Mouse (Mus musculus) lung, postnatal 0 days (tissue): ENCODE measurements around the gene Dkkl1. TPM values are rescaled to one million over a fixed set of nuclear protein-coding genes. Genes with fewer than 3 reads are reported as not detected.

Experiments used
- ATAC-seq: fragments of 200-750 bp; cut with Nextera tagmentation; 2 replicates; pipeline ENCODE4 v1.8.0; 2017; ENCODE audit warnings: moderate library complexity
- DNase-seq: peaks from one replicate; pipeline ENCODE4 v3.0.0-alpha.2; 2016; ENCODE audit warnings: low spot score
- H3K27ac ChIP-seq: fragments of 300-500 bp; sonication (generic); 2 replicates; pipeline ENCODE4 v1.5.1; 2014; ENCODE audit warnings: antibody characterized with exemption, mild to moderate bottlenecking, low read length, mixed read lengths
- H3K27me3 ChIP-seq: fragments of 300-500 bp; sonication (generic); replicated peaks from 2 replicates; pipeline ENCODE4 v1.6.1; 2014; ENCODE audit warnings: low read length, mixed read lengths; ENCODE audit not compliant: insufficient read depth
- H3K36me3 ChIP-seq: fragments of 300-500 bp; sonication (generic); 2 replicates; pipeline ENCODE4 v1.6.1; 2014; ENCODE audit warnings: low read length, mixed read lengths; ENCODE audit not compliant: insufficient read depth
- H3K4me1 ChIP-seq: fragments of 300-500 bp; sonication (generic); 2 replicates; pipeline ENCODE4 v1.6.1; 2014; ENCODE audit warnings: antibody characterized with exemption, low read depth, low read length, mixed read lengths; ENCODE audit not compliant: insufficient read depth
- H3K4me2 ChIP-seq: fragments of 300-500 bp; sonication (generic); replicated peaks from 2 replicates; pipeline ENCODE4 v1.6.1; 2014; ENCODE audit warnings: low read depth, mild to moderate bottlenecking, low read length, moderate library complexity, mixed read lengths
- H3K4me3 ChIP-seq: fragments of 300-500 bp; sonication (generic); 2 replicates; pipeline ENCODE4 v1.5.1; 2014; ENCODE audit warnings: low read depth, low read length
- H3K9ac ChIP-seq: fragments of 300-500 bp; sonication (generic); replicated peaks from 2 replicates; pipeline ENCODE4 v1.6.1; 2014; ENCODE audit warnings: low read depth, mild to moderate bottlenecking
- H3K9me3 ChIP-seq: fragments of 300-500 bp; sonication (generic); 2 replicates; pipeline ENCODE4 v1.6.1; 2016; ENCODE audit warnings: low read length, mixed read lengths
- CTCF ChIP-seq: IDR thresholded peaks from 2 replicates; pipeline ENCODE4 v1.5.1; 2016; ENCODE audit warnings: antibody characterized with exemption, mild to moderate bottlenecking
- EP300 ChIP-seq: IDR thresholded peaks from 2 replicates; pipeline ENCODE4 v1.6.1; 2016; ENCODE audit warnings: antibody characterized with exemption, mild to moderate bottlenecking, control low read depth
- WGBS: fragments of 180-500 bp; shearing (Covaris S2); extraction: QIAGEN DNeasy Blood & Tissue Kit; methylation state at CpG from one replicate; pipeline ENCODE4 v1.1.7; 2014; 5-methylcytosine and 5-hydroxymethylcytosine counted together
- polyA plus RNA-seq: library from polyadenylated mRNA; unstranded; fragments of >200 nt; fragmentation: Nextera tagmentation; extraction: Ambion mirVana; gene quantifications from 2 replicates; pipeline ENCODE4 v1.2.1, GENCODE M21; 2015

Gene Dkkl1
- polyA plus RNA-seq, 1 experiment from 2014 or later, result 1.1 TPM

GRCm38 (mm10) chr7:45168656-45169055 is 43.3 kb downstream of the Dkkl1 start:
- Histone ChIP-seq H3K9me3 (no peaks in the 10 kb centered on the region; the same call in 1 of the 2 replicates), H3K36me3 (no peaks in the 10 kb centered on the region), H3K27ac (no peak overlapping the region), H3K4me2 (no peak overlapping the region), H3K4me1 (no peaks in the 10 kb centered on the region), H3K4me3 (no peak overlapping the region), H3K27me3 (peaks cover 62% of the 10 kb centered on the region), H3K9ac (no peak overlapping the region)
- 11% methylated on average over 24 of the region's 24 CpGs for WGBS
- no peak for ATAC-seq
- TF ChIP-seq EP300 (no peak), CTCF (no peak)
- no peak for DNase-seq

- Histone ChIP-seq H3K4me1 (no peaks in the 10 kb centered on the region), H3K9me3 (no peaks in the 10 kb centered on the region; the same call in 1 of the 2 replicates), H3K27me3 (peaks cover 67% of the 10 kb centered on the region), H3K36me3 (no peaks in the 10 kb centered on the region), H3K9ac (no peak overlapping the region), H3K4me3 (no peak overlapping the region), H3K27ac (no peak overlapping the region), H3K4me2 (no peak overlapping the region)
- 4% methylated on average over 19 of the region's 19 CpGs for WGBS
- no peak for DNase-seq
- TF ChIP-seq CTCF (no peak), EP300 (no peak)
- no peak for ATAC-seq
Observed at GRCm38 (mm10) chr7:45167761-45168445, 44.0 kb downstream of the Dkkl1 start.

- H3K27me3 ChIP-seq, result peaks cover 69% of the 10 kb centered on the region
- no peaks in the 10 kb centered on the region; the same call in 1 of the 2 replicates for H3K9me3 ChIP-seq
- no peak overlapping the region for H3K27ac ChIP-seq
- WGBS, result 24% methylated on average over 9 of the region's 10 CpGs
- ATAC-seq (no peak), DNase-seq (no peak)
- no peak overlapping the region for H3K4me2 ChIP-seq
- TF ChIP-seq CTCF (no peak), EP300 (no peak)
- no peak overlapping the region for H3K4me3 ChIP-seq
- H3K4me1 ChIP-seq, result 0 out of 2 replicates have a peak, but pooled peaks cover 5% of the 10 kb centered on the region
- no peak overlapping the region for H3K9ac ChIP-seq
- H3K36me3 ChIP-seq, result no peaks in the 10 kb centered on the region
Observed at GRCm38 (mm10) chr7:45166950-45167401, 45.0 kb downstream of the Dkkl1 start.

- ATAC-seq, result no peak
Observed at GRCm38 (mm10) chr7:45165701-45166100, 46.2 kb downstream of the Dkkl1 start.

GRCm38 (mm10) chr7:45164833-45165232 is 47.1 kb downstream of the Dkkl1 start:
- no peaks in the 10 kb centered on the region for H3K9me3 ChIP-seq
- no peak overlapping the region for H3K4me2 ChIP-seq
- H3K27ac ChIP-seq, result no peak overlapping the region
- TF ChIP-seq EP300, result no peak
- TF ChIP-seq CTCF, result no peak
- peaks cover 64% of the 10 kb centered on the region for H3K27me3 ChIP-seq
- DNase-seq, result no peak
- H3K4me1 ChIP-seq, result 0 out of 2 replicates have a peak, but pooled peaks cover 5% of the 10 kb centered on the region
- WGBS, result 60% methylated on average over 5 of the region's 5 CpGs
- H3K36me3 ChIP-seq, result no peaks in the 10 kb centered on the region
- no peak for ATAC-seq
- H3K4me3 ChIP-seq, result no peak overlapping the region
- no peak overlapping the region for H3K9ac ChIP-seq

More at GRCm38 (mm10) chr7:45165701-45166100, 46.2 kb downstream of the Dkkl1 start:
- H3K9me3 ChIP-seq, result no peaks in the 10 kb centered on the region; the same call in 1 of the 2 replicates
- WGBS, result 46% methylated on average over 11 of the region's 11 CpGs
- no peak overlapping the region for H3K27ac ChIP-seq
- H3K9ac ChIP-seq, result no peak overlapping the region
- H3K4me1 ChIP-seq, result 0 out of 2 replicates have a peak, but pooled peaks cover 5% of the 10 kb centered on the region
- no peak for DNase-seq
- no peak overlapping the region for H3K4me3 ChIP-seq
- TF ChIP-seq CTCF (no peak), EP300 (no peak)
- no peak overlapping the region for H3K4me2 ChIP-seq
- H3K27me3 ChIP-seq, result peaks cover 69% of the 10 kb centered on the region
- H3K36me3 ChIP-seq, result no peaks in the 10 kb centered on the region

- no peak within 1 kb of the TSS for H3K27ac ChIP-seq
- no peak; the same call in 1 of the 2 replicates for ATAC-seq
- H3K4me2 ChIP-seq, result peak within 1 kb of the TSS; percentile 64
- H3K27me3 ChIP-seq, result peaks cover 55% of the 10 kb centered on the region
- H3K36me3 ChIP-seq, result no peaks in the 10 kb centered on the region
- H3K9ac ChIP-seq, result no peak within 1 kb of the TSS; the same call in 1 of the 2 replicates
- H3K4me1 ChIP-seq, result 0 out of 2 replicates have a peak, but pooled peaks cover 5% of the 10 kb centered on the region
- WGBS, result 3% methylated on average over 31 of the region's 41 CpGs
- H3K4me3 ChIP-seq, result peak within 1 kb of the TSS; percentile 39
- H3K9me3 ChIP-seq, result no peaks in the 10 kb centered on the region
- TF ChIP-seq CTCF (no peak), EP300 (no peak)
- peak; percentile 41 for DNase-seq
Observed at GRCm38 (mm10) chr7:45163735-45164490, 48.0 kb downstream of the Dkkl1 start, which contains the start of gene Slc17a7. Gene Slc17a7 (plus strand): TSS chr7:45163949.
